Mouse (Mus musculus): ENCODE results near the gene Klhl31. TPM values are rescaled to one million over a fixed set of nuclear protein-coding genes. Genes with fewer than 3 reads are reported as not detected.

Gene Klhl31
- polyA plus RNA-seq, 1 experiment from 2014 or later: 0.34 TPM

- Histone ChIP-seq H3K4me1 (ENCODE audit: control insufficient read depth, insufficient read depth, low read depth, low read length) (no peaks in the 10 kb centered on the region), H3K4me2 (ENCODE audit: low read length) (no peak overlapping the region), H3K9ac (ENCODE audit: low read depth, low read length) (no peak overlapping the region), H3K4me3 (ENCODE audit: low read length) (no peak overlapping the region), H3K36me3 (ENCODE audit: control insufficient read depth, insufficient read depth, low read length) (no peaks in the 10 kb centered on the region), H3K9me3 (ENCODE audit: control insufficient read depth, low read length) (no peaks in the 10 kb centered on the region), H3K27ac (ENCODE audit: low read depth, low read length) (no peak overlapping the region), H3K27me3 (replicated peaks; ENCODE audit: control insufficient read depth, insufficient read depth, low read length) (no peaks in the 10 kb centered on the region)
- no peak for ATAC-seq
- 89% methylated on average over 3 of the region's 3 CpGs for WGBS
These were observed 3.9 kb upstream of the Klhl31 start for GRCm38 (mm10) chr9:77632432-77632831.

GRCm38 (mm10) chr9:77636003-77636402 is 297 bp upstream of the Klhl31 start:
- Histone ChIP-seq H3K4me2 (ENCODE audit: low read length) (no peak overlapping the region), H3K27ac (ENCODE audit: low read depth, low read length) (no peak overlapping the region), H3K9me3 (ENCODE audit: control insufficient read depth, low read length) (no peaks in the 10 kb centered on the region), H3K4me1 (ENCODE audit: control insufficient read depth, insufficient read depth, low read depth, low read length) (no peaks in the 10 kb centered on the region), H3K36me3 (ENCODE audit: control insufficient read depth, insufficient read depth, low read length) (no peaks in the 10 kb centered on the region), H3K9ac (ENCODE audit: low read depth, low read length) (no peak overlapping the region), H3K27me3 (replicated peaks; ENCODE audit: control insufficient read depth, insufficient read depth, low read length) (no peaks in the 10 kb centered on the region), H3K4me3 (ENCODE audit: low read length) (no peak overlapping the region)
- ATAC-seq: no peak
- WGBS: 89% methylated on average over 5 of the region's 5 CpGs

DNA sequence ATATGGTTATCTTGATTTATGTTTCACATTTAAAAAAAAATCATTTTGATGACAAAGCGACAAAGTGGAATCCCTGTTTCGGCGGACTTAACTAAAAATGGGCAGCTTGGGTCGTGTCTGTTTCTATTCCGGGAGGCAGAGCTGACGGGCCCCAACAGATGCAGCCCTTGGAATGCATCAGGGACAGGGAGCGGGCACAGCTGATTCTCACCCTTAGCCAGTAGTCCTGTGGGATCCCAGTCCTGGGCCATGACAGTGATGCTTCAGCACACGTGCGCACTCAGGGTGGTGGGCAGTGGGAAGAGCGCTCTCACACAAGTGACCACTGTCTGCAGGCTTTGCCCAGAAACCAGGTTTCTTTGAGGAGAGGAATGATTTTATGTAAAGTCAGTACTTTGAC is 1.1 kb downstream of the Klhl31 start:
- Histone ChIP-seq H3K36me3 (ENCODE audit: control insufficient read depth, insufficient read depth, low read length) (no peaks in the 10 kb centered on the region), H3K9me3 (ENCODE audit: control insufficient read depth, low read length) (no peaks in the 10 kb centered on the region), H3K9ac (ENCODE audit: low read depth, low read length) (no peak overlapping the region), H3K4me3 (ENCODE audit: low read length) (no peak overlapping the region), H3K4me2 (ENCODE audit: low read length) (no peak overlapping the region), H3K27ac (ENCODE audit: low read depth, low read length) (no peak overlapping the region), H3K27me3 (replicated peaks; ENCODE audit: control insufficient read depth, insufficient read depth, low read length) (no peaks in the 10 kb centered on the region), H3K4me1 (ENCODE audit: control insufficient read depth, insufficient read depth, low read depth, low read length) (no peaks in the 10 kb centered on the region)
- ATAC-seq: no peak
- WGBS: 86% methylated on average over 10 of the region's 10 CpGs

GRCm38 (mm10) chr9:77645176-77645575 is 8.9 kb downstream of the Klhl31 start:
- no peaks in the 10 kb centered on the region for H3K27me3 ChIP-seq (replicated peaks; ENCODE audit: control insufficient read depth, insufficient read depth, low read length)
- WGBS: 68% methylated on average over 2 of the region's 2 CpGs

DNA sequence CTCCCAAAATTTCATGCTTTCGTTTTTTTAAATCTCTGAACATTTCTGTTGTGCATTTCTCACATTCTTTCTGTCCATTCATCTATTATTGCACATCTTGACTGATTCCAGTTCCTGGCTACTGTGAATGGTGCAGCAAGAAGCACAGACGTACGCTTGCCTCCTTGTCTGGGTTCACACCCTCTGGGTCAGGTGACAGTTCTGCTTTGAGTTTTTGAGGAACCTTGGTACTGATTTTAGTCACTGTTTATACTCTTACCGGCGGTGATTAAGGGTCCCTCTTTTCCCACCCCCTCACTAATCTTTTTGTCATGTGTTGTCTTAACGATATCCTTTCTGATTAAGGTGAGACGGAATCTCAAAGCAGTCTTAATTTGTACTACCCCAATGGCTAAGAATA is 15.5 kb downstream of the Klhl31 start:
- 78% methylated on average over 7 of the region's 7 CpGs for WGBS
- Histone ChIP-seq H3K4me3 (ENCODE audit: low read length) (no peak overlapping the region), H3K9me3 (ENCODE audit: control insufficient read depth, low read length) (no peaks in the 10 kb centered on the region), H3K4me1 (ENCODE audit: control insufficient read depth, insufficient read depth, low read depth, low read length) (no peaks in the 10 kb centered on the region; the same call in 1 of the 2 replicates), H3K27me3 (replicated peaks; ENCODE audit: control insufficient read depth, insufficient read depth, low read length) (no peaks in the 10 kb centered on the region), H3K27ac (ENCODE audit: low read depth, low read length) (no peak overlapping the region), H3K9ac (ENCODE audit: low read depth, low read length) (no peak overlapping the region), H3K4me2 (ENCODE audit: low read length) (no peak overlapping the region), H3K36me3 (ENCODE audit: control insufficient read depth, insufficient read depth, low read length) (no peaks in the 10 kb centered on the region)
- no peak for ATAC-seq

More at GRCm38 (mm10) chr9:77645176-77645575, 8.9 kb downstream of the Klhl31 start:
- Histone ChIP-seq H3K36me3 (ENCODE audit: control insufficient read depth, insufficient read depth, low read length) (no peaks in the 10 kb centered on the region), H3K4me1 (ENCODE audit: control insufficient read depth, insufficient read depth, low read depth, low read length) (no peaks in the 10 kb centered on the region), H3K27ac (ENCODE audit: low read depth, low read length) (no peak overlapping the region), H3K9me3 (ENCODE audit: control insufficient read depth, low read length) (no peaks in the 10 kb centered on the region), H3K4me2 (ENCODE audit: low read length) (no peak overlapping the region), H3K4me3 (ENCODE audit: low read length) (no peak overlapping the region), H3K9ac (ENCODE audit: low read depth, low read length) (no peak overlapping the region)
- no peak for ATAC-seq

GRCm38 (mm10) chr9:77653907-77654306 is 17.6 kb downstream of the Klhl31 start:
- Histone ChIP-seq H3K36me3 (ENCODE audit: control insufficient read depth, insufficient read depth, low read length) (no peaks in the 10 kb centered on the region), H3K9ac (ENCODE audit: low read depth, low read length) (no peak overlapping the region), H3K4me1 (ENCODE audit: control insufficient read depth, insufficient read depth, low read depth, low read length) (no peaks in the 10 kb centered on the region; the same call in 1 of the 2 replicates), H3K4me3 (ENCODE audit: low read length) (no peak overlapping the region), H3K27me3 (replicated peaks; ENCODE audit: control insufficient read depth, insufficient read depth, low read length) (no peaks in the 10 kb centered on the region), H3K9me3 (ENCODE audit: control insufficient read depth, low read length) (no peaks in the 10 kb centered on the region), H3K4me2 (ENCODE audit: low read length) (no peak overlapping the region), H3K27ac (ENCODE audit: low read depth, low read length) (no peak overlapping the region)
- ATAC-seq: no peak
- 83% methylated on average over 3 of the region's 3 CpGs for WGBS

DNA sequence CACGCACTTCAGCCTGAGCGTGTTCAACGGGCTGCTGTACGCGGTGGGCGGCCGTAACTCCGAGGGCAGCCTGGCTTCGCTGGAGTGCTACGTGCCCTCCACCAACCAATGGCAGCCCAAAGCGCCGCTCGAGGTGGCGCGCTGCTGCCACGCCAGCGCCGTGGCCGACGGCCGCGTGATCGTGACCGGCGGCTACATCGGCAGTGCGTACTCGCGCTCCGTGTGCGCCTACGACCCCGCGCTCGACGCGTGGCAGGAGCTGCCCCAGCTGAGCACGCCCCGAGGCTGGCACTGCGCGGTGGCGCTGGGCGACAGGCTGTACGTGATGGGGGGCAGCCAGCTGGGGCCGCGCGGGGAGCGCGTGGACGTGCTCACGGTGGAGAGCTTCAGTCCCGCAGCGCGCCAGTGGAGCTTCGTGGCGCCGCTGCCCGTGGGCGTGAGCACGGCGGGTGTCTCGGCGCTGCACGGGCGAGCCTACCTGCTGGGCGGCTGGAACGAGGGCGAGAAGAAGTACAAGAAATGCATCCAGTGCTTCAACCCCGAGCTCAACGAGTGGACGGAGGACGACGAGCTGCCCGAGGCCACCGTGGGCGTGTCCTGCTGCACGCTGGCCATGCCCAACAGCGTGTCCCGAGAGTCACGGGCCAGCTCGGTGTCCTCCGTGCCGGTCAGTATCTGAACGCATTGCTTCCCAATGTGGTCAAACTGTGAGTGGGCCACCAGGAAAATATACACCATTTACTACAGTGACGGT is 19.1 kb downstream of the Klhl31 start:
- WGBS: under 1% methylated on average over 74 of the region's 85 CpGs
- peak overlapping the region; percentile 77 for H3K4me3 ChIP-seq (ENCODE audit: low read length)
- no peaks in the 10 kb centered on the region for H3K36me3 ChIP-seq (ENCODE audit: control insufficient read depth, insufficient read depth, low read length)
- no peaks in the 10 kb centered on the region for H3K27me3 ChIP-seq (replicated peaks; ENCODE audit: control insufficient read depth, insufficient read depth, low read length)
- H3K27ac ChIP-seq (ENCODE audit: low read depth, low read length): 0 out of 2 replicates have a peak overlapping the region, but pooled peaks have one; percentile 61
- H3K9me3 ChIP-seq (ENCODE audit: control insufficient read depth, low read length): no peaks in the 10 kb centered on the region
- peak overlapping the region; percentile 99 for H3K4me2 ChIP-seq (ENCODE audit: low read length)
- no peaks in the 10 kb centered on the region; the same call in 1 of the 2 replicates for H3K4me1 ChIP-seq (ENCODE audit: control insufficient read depth, insufficient read depth, low read depth, low read length)
- H3K9ac ChIP-seq (ENCODE audit: low read depth, low read length): peak overlapping the region; percentile 78
- ATAC-seq: peak; percentile 96

DNA sequence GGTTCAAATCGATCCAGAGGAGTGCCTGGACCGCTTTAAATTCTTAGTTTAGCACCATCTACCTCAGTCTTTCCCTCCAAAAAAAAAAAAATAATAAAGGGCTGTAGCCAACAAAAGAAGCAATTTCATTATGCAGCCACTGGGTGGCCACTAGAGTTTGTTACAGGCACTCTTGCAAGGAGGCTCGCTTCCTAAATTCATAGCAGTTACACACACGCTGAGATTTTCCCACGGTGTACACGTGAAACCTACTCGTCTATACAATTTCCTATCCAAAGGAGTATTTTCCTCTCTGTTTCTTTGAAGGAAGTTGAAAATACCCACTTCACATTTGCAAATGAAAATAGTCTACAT is 19.6 kb downstream of the Klhl31 start:
- Histone ChIP-seq H3K9ac (ENCODE audit: low read depth, low read length) (peak overlapping the region; percentile 78; the same call in 1 of the 2 replicates), H3K4me2 (ENCODE audit: low read length) (peak overlapping the region; percentile 99), H3K4me3 (ENCODE audit: low read length) (peak overlapping the region; percentile 77), H3K27ac (ENCODE audit: low read depth, low read length) (0 out of 2 replicates have a peak overlapping the region, but pooled peaks have one; percentile 61), H3K36me3 (ENCODE audit: control insufficient read depth, insufficient read depth, low read length) (no peaks in the 10 kb centered on the region), H3K27me3 (replicated peaks; ENCODE audit: control insufficient read depth, insufficient read depth, low read length) (no peaks in the 10 kb centered on the region), H3K4me1 (ENCODE audit: control insufficient read depth, insufficient read depth, low read depth, low read length) (no peaks in the 10 kb centered on the region; the same call in 1 of the 2 replicates), H3K9me3 (ENCODE audit: control insufficient read depth, low read length) (no peaks in the 10 kb centered on the region)
- ATAC-seq: no peak; the same call in 1 of the 2 replicates
- WGBS: 0% methylated on average over 7 of the region's 7 CpGs

- 68% methylated on average over 3 of the region's 3 CpGs for WGBS
- no peak for ATAC-seq
- Histone ChIP-seq H3K9ac (ENCODE audit: low read depth, low read length) (no peak overlapping the region), H3K4me1 (ENCODE audit: control insufficient read depth, insufficient read depth, low read depth, low read length) (no peaks in the 10 kb centered on the region), H3K9me3 (ENCODE audit: control insufficient read depth, low read length) (no peaks in the 10 kb centered on the region), H3K27ac (ENCODE audit: low read depth, low read length) (no peak overlapping the region), H3K4me3 (ENCODE audit: low read length) (no peak overlapping the region), H3K36me3 (ENCODE audit: control insufficient read depth, insufficient read depth, low read length) (no peaks in the 10 kb centered on the region), H3K27me3 (replicated peaks; ENCODE audit: control insufficient read depth, insufficient read depth, low read length) (no peaks in the 10 kb centered on the region), H3K4me2 (ENCODE audit: low read length) (no peak overlapping the region)
These were observed 26.6 kb downstream of the Klhl31 start for GRCm38 (mm10) chr9:77662917-77663316.

Measured in hindbrain, embryonic 16.5 days (tissue).